Mouse (Mus musculus): ENCODE measurements around the gene Casc3.
A peak's percentile ranks its signal among the peaks of the same experiment; 100 is the strongest.

Gene Casc3

DNA sequence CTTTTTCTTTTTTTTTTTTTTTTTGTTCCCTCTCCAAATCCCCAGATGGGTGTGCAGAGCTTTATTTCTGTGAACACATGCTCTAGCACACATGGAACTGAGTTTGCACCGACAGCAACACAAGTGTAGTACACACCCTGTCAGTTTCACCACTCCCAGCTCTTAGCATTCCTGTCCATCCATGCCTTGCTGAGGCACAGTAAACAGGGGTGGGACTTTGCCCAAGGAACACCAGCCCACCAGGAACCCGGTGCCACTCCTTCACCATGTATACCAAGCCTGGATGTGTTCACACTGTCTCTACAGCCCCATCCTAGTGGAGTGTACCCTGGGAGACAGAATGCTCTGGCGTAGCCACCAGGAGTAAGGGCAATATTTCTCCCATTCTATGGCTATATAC, 31.0 kb downstream of the Casc3 start:
- no peak for DNase-seq (ENCODE audit: low spot score)

DNA sequence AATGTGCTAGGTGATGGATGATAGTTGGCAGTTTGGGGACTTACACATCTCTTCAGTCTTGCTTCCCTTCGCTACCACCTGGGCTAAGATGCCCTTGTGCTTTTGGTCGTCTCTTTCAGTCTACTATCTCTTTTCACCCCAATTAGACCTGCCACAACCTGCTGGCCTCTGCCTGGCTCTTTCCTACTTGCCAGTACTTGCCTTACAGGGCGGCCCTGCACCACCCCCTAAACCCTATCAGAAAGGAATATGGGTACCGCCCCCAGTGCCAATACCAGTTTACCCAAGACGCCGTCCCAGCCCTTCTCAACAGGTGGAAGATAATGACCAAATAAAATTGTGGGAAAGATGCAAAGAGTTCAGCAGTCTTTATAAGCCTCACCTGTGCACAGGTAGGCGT, 31.4 kb downstream of the Casc3 start:
- DNase-seq (ENCODE audit: low spot score), result no peak

DNA sequence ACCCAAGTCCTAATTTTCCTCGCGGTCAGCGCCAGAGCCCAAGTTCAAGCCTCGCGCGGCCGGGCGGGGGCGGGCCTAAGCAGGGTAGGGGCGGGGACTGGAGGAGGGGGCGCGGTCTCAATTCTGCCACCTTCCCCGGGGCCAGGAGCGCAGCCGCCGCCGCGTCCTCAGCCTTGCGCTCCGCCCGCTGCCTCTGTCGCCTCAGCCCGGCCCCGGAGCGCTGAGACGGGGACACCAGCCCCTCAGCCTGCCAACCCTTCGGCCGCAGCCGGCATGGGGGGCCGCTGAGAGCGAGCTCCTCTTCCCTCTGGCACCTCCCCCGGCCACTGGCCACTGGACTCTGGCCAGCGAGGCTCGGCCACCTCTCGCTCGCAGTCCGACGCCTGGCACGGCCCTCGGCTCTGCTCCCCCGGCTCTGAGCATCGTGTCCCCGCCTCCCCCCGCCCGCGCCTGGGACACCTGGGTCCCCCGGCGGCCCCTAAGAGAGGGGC, 32.0 kb downstream of the Casc3 start, which contains the start of gene Rapgefl1:
Gene Rapgefl1 (plus strand): TSS at position 135 of the 491 bp plus-strand sequence.
- peak; percentile 85 for DNase-seq (ENCODE audit: low spot score)

DNA sequence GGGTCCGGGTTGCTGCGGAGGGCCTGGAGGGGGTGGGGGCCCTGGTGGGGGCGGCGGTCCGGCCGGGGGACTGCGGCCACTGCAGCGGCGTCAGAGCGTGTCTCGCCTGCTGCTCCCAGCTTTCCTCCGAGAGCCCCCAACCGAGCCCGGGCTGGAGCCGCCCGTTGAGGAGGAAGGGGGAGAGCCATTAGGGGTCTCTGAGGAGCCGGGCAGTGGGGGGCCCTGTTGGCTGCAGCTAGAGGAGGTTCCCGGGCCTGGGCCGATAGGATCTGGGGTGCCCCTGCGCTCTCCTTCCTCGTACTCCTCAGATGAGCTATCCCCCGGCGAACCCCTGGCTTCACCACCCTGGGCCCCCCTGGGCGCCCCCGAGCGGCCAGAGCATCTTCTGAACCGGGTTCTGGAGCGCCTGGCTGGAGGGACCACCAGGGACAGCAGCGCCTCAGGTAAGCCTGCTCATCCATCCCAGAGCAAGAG, 32.6 kb downstream of the Casc3 start:
- no peak for DNase-seq (ENCODE audit: low spot score)

DNA sequence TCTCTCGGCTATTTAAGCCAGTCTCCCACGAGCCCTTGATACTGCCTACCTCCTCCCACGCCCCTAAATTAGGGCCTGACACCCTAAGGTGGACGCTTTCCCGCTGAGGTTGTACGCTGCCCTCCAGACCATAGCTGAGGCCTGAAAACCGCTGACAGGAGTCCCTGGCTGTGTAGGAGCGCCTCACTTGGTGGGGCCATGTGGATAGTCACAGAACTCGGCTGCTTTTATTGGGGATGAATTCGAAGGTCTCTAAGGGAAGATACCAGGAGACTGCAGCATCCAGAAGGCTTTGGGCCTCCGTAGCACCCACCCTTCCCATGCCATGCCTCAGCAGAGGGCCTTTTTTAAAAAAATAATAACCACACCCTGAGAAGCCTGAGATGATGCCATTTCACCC, 33.2 kb downstream of the Casc3 start:
- no peak for DNase-seq (ENCODE audit: low spot score)

DNA sequence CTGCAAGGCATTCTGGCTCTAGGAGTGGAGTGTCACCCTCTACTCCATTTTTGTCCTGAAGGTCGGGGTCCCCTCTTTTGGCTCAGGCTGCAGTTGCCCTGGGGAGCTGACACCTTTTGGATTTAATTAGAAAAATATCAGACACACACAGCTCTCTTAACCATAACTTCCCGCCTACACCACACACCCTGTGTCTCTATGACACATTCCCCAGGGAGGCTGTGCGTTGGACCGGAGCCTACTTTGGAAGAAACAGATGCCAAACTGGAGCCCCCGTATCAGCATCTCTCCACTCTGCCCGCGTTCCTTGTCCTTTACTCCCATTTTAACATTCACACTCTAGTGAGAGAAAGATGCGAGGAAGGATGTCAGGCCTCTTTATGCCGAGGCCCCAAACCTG, 33.8 kb downstream of the Casc3 start:
- no peak for DNase-seq (ENCODE audit: low spot score)

DNA sequence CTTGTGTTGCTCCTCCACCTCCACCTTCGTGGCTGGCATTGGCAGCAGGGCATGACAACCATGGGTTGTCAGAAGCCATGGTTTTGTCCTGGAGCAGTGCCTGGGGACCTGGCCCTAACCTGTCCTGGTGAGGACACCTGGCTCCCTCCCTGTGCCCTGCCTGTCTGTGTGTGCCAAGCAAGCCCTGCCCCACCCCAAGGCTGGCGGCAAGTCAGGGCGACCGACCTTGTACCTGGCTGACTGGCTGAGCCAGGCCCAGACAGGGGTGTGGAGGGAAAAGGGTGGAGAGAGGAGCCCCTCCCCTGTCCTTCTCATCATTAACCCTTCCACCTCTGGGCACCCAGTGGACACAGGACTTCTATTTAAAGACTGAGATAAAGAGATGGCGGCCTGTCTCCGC, 34.7 kb downstream of the Casc3 start:
- DNase-seq (ENCODE audit: low spot score), result no peak

DNA sequence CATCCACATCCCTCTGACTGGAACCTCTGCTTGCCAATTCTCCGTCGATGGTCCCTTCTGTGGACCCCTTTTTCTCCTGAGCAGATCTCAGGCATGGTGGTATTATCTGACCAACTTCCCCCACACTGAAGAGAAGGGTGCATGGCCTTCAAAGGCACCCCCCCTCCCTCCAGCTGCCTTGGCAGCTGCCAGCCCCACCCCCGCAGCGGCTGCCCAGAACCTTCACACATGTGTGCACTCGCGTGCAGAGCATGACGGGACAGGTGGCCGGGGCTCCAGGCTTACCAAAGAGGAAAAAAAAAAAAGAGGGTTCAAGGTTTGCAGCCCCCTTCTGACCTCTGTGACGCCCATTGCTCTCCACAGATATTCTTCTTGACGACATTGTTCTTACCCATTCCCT, 35.2 kb downstream of the Casc3 start:
- DNase-seq (ENCODE audit: low spot score), result no peak

DNA sequence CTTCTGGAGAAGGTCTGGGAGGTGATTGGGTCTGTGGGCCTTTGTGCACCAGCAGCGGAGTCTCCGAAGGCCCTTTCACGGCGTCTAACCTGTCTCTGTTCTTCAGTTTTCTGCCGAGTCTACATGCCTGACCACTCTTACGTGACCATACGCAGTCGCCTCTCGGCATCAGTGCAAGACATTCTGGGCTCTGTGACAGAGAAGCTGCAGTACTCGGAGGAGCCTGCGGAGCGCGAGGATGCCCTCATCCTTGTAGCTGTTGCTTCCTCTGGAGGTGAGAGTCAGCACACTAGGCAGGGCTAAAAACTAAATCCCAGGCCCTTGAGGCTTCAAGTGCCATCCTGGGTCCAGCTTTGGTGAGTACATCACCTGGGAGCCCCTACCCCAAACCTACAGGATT, 41.3 kb downstream of the Casc3 start:
- no peak for DNase-seq (ENCODE audit: low spot score)

DNA sequence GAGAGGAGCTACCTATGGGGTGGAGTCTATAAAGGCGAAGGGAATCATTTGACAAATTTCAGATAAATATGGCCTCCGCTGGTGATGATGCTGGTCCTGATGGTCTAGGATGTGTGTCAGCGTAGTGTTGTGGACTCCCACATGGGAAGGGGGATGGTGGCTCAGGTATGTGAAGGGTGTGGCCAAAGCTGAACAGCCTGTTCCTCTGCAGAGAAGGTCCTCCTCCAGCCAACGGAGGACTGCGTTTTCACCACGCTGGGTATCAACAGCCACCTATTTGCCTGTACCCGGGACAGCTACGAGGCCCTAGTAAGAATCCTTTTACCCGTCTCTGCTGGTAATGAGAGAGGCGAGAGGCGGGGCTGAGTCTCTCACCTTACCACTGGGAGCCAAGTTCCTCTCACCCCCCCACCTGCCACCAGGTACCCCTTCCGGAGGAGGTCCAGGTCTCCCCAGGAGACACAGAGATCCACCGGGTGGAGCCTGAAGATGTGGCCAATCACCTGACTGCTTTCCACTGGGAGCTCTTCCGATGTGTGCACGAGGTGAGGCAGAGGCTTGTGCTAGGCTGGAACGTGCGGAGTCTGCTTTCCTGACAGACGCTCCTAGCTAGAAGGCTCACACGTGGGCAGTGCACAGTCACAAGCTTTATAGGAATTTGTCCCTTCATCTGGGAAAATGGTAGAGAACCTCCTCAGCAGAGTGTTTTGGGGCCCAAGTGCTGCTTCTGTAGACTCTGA, 42.3 kb downstream of the Casc3 start:
- no peak for DNase-seq (ENCODE audit: low spot score)

DNA sequence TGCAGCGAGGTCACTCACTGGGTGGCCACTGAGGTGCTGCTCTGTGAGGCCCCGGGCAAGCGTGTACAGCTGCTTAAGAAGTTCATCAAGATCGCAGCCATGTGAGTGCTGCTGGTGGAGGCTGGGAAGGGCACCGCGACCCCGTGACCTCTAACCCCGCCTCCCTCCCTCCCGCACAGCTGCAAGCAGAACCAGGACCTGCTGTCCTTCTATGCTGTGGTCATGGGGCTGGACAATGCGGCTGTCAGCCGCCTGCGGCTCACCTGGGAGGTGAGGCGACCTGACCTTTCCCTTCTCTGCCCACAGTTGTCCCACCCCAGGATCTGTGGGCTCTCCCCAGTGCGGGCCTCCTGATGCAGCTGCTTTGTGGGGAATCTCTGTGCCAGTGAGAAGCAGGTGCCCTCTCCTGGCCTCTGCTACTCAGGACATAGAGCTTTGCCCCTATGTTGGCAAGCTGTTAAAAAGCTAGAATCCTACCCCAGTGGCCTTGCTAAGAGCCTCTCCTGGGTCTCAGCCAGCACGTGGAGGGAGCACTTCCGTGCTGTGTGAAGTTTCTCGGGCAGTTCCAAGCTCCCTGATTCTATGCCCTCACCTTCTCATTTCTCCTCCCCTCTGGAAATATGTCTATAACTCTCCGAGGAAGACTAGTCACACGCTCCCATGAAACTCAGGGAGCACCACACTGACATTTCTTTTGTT, 44.6 kb downstream of the Casc3 start:
- DNase-seq (ENCODE audit: low spot score), result no peak

DNA sequence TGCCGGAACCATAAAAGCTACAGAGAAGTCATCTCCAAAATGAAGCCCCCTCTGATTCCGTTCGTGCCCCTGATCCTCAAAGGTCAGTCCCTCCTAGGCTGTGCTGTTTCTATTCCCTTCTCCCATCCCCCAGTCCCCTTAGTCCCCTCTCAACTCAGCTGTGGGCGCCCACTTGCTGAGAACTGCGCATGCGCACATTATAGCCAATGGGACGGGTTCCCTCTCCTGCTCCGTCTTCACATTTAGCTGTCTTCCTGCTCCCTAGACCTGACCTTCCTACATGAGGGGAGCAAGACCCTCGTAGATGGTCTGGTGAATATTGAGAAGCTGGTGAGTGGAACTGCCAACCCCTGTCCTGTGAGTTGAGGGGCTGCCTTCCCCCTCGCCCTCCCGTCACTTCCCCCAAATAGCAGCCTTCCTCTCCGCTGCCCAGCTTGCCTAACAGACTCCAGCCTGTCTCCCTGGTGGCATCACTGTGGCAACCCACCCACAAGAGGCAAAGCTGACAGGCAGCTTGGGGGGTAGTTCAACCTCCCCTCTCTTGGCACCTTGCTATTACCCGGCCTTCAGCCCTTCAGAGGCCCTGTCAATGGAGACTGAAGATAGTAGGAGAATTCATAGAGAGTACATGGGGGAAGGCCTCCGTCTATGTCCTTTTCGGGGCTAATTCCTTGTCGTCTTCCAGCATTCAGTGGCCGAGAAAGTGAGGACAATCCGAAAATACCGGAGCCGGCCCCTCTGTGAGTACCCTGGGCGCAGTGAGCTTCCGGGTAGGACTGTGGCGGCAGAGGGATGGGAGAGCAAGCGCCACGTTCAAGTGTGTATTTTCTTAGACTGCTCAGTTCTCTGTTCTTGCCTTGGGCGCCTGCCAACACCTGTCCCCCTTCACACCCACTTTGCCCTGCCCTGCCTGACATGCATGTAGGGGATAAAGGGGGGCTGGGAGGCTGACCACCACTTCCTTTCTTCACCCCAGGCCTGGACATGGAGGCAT, 45.7 kb downstream of the Casc3 start:
- no peak for DNase-seq (ENCODE audit: low spot score)

DNA sequence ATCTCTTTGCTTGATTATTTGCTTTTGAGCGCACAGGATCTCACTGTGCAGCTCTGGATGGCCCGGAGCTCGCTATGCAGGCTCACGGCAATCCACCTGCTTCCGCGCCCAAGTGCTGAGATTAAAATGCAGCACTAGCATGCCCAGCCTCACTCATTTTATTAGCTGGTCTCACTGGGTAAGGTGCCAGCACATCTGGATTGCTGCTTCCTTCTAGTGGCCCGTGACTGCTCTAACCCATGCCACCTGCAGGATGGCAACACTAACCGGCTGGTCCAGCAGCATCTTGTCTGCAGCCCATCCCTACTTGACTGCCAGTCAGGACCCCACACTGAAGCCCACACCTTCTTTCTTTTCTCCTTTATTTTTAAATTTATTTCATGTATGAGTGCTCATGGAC, 49.4 kb downstream of the Casc3 start:
- DNase-seq (ENCODE audit: low spot score), result no peak

DNA sequence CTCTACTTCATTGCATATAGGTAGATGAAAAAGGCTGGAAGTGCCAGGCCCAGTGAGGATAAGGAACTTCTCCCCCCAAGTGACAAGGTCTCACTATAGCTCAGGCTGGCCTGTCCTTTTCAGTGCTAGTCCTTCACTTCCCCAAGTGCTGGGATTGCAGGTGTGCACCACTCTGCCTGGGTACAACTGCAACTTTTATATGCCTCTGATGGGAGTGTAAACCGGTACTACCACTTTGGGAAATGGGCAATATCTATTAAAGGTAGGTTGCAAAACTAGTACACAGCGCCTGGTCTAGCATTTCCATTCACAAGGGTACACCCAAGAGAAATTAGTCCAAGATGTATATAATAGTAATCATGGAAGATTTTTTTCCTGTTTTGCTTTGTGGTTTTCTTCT, 50.0 kb downstream of the Casc3 start:
- DNase-seq (ENCODE audit: low spot score), result no peak

DNA sequence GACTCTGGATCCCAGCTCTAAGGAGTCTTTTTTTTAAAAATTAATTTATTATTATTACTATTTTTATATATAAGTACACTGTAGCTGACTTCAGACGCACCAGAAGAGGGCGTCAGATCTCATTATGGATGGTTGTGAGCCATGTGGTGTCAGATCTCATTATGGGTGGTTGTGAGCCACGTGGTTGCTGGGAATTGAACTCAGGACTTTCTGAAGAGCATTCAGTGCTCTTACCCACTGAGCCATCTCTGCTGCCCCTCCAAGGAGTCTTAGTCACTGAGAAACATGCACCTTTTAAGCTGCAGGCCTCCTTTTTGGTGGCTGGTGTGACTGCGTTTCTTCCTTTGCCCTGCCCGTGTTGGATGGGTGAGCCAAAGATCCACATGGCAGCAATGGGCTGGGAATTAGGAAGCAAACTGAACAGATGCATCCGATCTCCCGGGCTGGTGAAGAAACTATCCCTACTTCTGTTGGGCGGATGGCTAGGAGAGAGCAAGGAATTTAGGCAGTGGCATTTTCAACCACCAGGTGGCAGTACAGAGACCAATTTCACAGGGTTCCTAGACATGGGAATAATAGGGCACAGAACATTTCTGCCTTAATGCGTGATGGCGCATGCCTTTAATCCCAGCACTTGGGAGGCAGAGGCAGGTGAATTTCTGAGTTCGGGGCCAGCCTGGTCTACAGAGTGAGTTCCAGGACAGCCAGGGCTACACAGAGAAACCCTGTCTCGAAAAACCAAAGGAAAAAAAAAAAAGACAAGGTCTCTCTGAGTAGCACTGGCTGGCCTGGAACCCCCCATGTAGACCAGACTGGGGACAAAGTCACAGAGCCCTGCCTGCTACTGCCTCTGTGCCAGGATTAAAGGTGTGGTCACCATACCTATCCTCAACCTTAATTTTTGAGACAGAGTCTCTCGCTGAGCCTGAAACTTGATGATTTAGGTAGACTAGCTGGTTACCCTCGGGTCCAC, 54.3 kb downstream of the Casc3 start:
- peak; percentile 89 for DNase-seq (ENCODE audit: low spot score)

DNA sequence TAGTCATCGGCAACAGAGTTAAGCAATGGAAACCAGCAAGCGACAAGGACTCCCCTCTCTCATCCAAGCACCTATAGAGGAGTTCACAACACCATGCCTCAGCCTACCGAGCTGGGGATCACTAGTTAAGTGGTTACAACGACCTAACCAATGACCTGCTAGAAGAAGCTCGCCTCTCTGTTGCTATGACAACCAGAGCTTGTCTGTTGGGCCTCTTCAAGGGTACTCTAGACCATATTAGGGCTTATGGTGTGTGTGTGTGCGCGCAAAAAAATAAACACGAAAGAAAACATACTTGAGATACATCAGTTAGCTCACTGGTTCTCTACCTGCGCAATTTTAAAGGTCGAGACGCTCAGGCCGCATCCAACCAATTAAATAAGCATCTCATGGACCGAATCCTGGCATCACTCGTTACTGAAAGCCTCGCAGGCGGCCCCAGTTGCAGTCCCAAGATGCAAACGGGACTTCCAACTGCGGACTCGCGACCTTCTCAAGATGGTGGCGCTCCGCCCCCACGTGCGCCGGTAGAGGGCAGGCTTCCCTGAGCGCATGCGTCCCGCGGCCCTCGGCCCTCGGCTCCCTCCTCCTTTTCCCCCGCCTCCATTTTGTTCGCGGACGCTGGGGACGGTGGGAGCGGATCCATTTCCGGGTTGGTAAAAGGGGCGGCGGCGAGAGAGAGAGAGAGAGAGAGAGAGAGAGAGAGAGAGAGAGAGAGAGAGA, 58.5 kb downstream of the Casc3 start, which contains the start of gene Wipf2:
Gene Wipf2 (plus strand): TSS at position 611 of the 723 bp plus-strand sequence.
- peak; percentile 96 for DNase-seq (ENCODE audit: low spot score)

DNA sequence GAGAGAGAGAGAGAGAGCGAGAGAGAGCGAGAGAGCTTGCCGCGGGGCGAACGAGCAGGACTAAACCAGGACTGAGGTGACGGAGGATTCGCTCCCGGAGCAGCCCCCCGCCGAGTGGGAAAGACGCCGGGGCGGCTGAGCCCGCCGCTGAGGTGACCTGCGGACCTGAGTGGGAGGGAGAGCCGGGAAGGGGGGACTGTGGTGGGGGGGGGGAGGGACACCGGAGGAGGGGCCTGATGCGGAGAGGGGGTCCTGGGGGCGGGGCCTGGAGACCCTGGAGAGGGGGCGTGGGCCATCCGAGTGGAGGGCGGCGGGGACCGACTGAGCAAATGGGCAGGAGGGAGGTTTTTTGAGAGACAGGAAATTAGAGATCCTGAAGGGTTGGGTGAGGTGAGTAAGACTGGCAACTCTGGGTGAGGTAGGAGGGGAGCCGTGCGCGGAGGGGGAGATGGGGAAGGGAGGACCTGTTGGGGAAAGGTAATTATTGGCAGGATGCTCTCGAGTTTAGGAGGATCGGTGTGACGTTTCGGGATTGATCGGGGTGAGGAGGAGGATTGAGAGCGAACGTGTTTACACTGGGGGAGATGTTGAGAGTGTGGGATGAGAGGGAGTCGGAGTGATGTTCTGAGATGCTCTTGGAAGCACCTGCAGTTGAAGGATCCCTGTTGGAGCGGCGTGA, 59.2 kb downstream of the Casc3 start:
- peak; percentile 26 for DNase-seq (ENCODE audit: low spot score)

DNA sequence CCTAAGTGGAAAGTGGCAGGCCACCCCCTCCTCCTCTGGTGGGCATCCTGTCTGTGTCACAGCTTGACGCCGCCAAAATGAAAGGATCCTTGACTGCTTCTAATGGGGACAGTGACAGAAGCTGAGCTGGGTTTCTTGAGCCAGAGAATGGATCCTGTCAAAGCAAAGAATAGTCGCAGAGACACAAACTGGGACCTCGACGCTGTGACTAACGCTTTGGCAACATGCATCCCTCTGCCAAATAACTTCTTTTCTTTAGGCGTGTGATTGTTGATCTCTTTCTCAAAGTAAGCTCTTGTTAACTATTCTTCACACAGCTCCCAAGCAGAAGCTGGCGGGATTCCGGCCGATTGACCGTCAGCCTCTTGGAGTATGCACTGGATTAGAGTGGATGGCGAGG, 62.6 kb downstream of the Casc3 start:
- no peak for DNase-seq (ENCODE audit: low spot score)

DNA sequence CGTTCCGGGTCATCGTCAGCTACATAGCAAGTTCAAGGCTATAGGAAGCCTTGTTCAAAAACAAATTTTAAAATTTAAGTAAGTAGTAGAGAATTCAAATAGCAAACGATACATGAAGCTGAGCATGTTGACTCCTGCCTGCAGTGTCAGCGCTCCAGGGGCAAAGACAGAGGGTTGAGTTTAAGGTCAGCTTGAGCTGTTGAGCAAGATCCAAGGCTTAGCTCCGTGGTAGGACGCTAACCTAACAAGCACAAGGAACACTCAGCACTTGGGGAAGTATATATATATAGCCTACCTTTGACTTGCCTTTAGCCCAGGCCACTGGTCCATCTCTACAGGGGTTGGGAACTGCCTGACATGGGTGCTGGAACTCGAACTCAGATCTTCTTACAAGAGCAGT, 65.2 kb downstream of the Casc3 start:
- DNase-seq (ENCODE audit: low spot score), result peak; percentile 32

DNA sequence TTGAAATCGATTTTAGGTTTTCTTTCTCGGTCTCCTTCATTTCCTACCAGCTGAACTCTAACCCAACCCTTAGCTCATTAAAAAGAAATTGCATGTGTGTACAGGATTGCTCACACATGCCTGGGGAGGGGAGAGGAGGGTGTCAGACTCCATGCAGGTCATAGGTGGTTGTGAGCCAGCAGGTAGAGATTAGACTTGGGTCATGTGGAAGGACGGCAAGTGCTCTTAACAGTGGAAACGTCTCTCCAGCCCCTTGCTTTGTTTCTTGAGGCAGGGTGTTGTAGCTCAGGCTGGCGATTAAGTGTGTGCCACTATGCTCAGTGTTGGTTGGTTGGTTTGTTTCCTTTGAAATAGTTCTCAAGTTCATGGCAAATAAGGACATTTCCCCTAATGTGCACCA, 66.1 kb downstream of the Casc3 start:
- DNase-seq (ENCODE audit: low spot score), result no peak
